Mouse (Mus musculus) B cell, adult 2 months (primary cell): ENCODE measurements around the gene Ccdc125.

Experiments used
- DNase-seq, 2 experiments: peaks; one replicate each; pipeline ENCODE4 v3.0.0; 2022

The Ccdc125 gene

GRCm38 (mm10) chr13:100669291-100670022, at the start of gene Ccdc125:
Gene Ccdc125 (plus strand): TSS chr13:100669717.
- peak; percentile 46 to 50 for DNase-seq

GRCm38 (mm10) chr13:100622241-100622640, 47.3 kb upstream of the Ccdc125 start:
- DNase-seq = no peak

- no peak for DNase-seq
Measured at GRCm38 (mm10) chr13:100634106-100634691, 35.3 kb upstream of the Ccdc125 start.

DNA sequence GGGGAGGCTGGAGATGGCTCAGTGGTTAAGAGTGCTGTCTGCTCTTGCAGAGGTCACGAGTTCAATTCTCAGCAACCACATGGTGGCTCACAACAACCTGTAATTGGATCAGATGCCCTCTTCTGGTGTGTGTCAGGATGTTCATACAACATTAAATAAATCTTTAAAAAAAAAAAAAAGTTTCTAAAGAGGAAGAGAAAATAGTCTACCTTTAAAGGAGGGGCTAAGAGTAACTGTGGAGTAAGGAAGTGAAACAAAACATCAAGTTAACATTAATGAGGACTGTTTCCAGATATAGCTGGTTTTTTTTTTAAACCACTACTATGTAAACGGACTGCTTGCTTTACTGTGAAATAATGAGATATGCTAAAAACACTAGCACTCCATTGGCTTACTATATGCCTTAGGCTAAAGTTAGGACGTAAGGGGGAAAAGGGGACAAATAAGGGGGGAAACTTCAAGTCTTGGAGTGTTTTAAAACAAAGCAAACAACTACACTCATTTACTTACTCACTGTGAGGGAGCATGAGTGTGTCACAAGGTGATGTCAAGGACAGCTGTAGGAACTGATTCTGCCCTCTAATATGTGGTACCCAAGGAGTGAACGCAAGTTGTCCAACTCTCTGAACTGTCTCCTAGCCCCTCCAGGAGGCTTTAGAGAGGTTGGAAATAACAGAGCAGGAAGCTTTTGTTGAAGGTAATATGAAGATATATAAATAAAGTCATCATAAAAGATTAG, 26.9 kb upstream of the Ccdc125 start:
- peak; percentile 60 to 62 for DNase-seq

- no peak for DNase-seq
Measured at GRCm38 (mm10) chr13:100648223-100648622, 21.3 kb upstream of the Ccdc125 start.

GRCm38 (mm10) chr13:100650550-100651438, 18.7 kb upstream of the Ccdc125 start, which contains the start of the genes Ak6 and Rad17:
Gene Ak6 (plus strand): TSS chr13:100650979.
Gene Rad17 (minus strand): TSS chr13:100651051.
- DNase-seq = peak; percentile 97

GRCm38 (mm10) chr13:100651439-100652186, 17.9 kb upstream of the Ccdc125 start, which contains the start of gene Taf9:
Gene Taf9 (plus strand): TSS chr13:100651579.
- peak in 1 of 2 experiments; percentile 20 for DNase-seq

DNA sequence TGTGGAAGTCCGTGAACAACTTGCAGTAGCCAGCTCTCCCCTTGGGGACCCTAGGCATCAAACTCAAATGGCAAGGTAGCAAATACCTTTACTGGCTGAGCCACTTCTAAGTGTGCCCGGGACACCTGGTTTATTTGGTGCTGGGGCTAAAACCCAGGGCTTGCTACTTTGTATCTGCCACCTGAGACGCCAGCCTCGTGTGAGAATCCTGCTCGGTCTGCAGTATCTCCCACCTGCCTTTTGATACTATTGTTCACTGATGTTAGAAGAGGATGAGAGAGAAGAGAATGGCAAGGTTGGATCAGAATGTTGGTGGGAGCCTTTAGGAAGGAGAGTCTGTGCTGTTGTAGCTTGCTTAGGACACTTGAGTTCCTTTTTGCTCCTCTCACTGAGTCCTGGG, 11.4 kb upstream of the Ccdc125 start:
- DNase-seq = no peak

DNA sequence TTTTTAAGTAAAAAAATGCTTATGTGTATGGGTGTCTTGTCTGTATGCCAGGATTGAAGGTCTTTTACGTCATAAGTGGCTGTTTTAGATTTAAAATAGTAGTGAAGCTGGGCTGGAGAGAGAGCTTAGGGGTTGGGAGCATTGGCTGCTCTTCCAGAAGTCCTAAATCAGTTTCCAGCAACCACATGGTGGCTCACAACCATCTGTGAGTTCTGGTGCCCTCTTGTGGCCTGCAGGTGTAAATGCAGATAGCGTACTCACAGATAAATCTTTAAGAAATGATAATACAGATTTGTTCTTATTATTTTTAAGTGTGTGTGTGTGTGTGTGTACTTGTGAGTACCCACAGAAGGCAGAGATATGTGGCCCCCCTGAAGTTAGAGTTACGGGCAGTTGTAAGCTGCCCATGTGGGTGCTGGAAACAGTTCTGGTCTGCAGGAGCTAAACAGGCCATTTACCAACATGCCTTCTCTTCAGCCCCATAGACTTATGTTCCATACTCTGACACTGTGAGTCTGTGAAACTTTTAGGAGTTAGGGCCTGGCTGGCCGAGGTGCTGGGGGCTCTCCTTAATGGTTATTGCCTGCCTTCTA, 9.6 kb upstream of the Ccdc125 start:
- peak; percentile 73 to 75 for DNase-seq

GRCm38 (mm10) chr13:100670181-100670741, 744 bp downstream of the Ccdc125 start:
- DNase-seq = peak in 1 of 2 experiments; percentile 19

- no peak for DNase-seq
Measured at GRCm38 (mm10) chr13:100675936-100676635, 6.6 kb downstream of the Ccdc125 start.

GRCm38 (mm10) chr13:100681615-100682014, 12.1 kb downstream of the Ccdc125 start:
- peak; percentile 26 to 36 for DNase-seq

DNA sequence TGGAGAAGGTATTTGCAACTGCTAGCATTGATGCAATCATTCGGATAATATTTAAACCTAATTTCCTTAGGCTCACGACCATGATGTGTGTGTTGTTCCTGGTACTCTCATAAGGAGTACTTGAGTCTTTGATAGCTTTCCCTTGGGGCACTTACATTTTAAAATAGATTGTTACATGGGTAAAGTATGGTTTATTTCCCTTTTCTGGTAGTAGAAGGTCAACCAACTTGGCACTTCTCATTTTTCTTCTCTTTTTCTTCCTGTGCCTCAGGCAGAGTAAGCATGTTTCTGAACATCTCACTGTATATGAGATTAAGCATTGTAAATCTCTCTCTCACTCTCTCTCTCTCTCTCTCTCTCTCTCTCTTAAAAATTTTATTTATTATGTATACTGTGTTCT, 13.3 kb downstream of the Ccdc125 start:
- DNase-seq = no peak

- DNase-seq = peak in 1 of 2 experiments; percentile 24
Measured at GRCm38 (mm10) chr13:100684355-100684754, 14.8 kb downstream of the Ccdc125 start.

DNA sequence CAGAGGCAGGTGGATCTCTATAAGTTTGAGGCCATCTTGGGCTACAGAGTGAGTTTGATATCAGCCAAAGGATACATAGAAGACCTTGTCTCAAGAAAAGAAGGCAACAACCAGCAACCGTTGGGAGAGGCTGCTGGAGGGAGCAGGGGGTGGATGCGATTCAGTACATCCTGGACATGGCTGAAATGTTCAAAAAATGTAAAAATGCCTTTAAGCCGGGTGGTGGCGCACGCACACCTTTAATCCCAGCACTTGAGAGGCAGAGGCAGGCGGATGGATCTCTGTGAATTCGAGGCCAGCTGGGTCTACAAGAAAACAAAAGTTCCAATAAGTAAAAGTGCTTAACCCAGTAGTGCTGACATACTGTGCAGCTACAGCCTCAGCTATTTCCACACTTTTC, 18.0 kb downstream of the Ccdc125 start:
- no peak for DNase-seq

GRCm38 (mm10) chr13:100697541-100697940, 28.0 kb downstream of the Ccdc125 start:
- no peak for DNase-seq

DNA sequence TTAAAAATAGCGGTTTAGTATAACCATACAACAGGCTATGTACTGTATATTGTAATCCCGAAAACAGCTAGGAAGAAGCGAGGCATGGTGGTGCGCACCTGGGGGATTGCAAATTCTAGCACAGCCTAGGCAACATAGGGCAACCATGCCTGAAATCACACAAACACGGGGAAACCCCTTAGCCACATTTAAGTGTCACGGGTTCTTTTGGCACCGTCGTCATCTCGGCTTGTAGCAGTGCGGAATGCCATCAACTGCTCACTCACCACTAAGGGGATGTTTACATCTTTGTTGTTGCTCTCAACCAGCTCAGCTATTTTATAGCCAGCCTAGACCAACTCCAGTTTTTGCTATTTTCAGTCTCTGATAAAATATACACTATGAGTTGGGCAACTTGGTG, 29.3 kb downstream of the Ccdc125 start:
- no peak for DNase-seq

DNA sequence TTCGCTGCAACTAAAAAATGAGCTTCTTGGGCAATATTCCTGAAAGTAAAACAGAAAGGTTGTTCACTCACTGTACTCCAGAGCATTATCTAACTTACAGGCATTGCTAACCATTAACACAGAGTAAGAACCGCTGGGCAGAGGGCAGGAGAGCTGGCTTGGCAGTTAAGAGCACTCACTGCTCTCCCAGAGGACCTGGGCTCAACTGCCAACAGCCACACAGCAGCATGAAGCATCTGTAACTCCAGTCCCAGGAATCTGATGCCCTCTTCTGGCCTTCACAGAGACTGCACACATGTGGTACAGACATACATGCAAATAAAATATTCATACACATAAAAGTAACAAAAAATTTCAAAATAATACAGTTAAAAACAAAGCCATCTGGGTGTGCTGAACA, 34.0 kb downstream of the Ccdc125 start:
- peak in 1 of 2 experiments; percentile 2 for DNase-seq

DNA sequence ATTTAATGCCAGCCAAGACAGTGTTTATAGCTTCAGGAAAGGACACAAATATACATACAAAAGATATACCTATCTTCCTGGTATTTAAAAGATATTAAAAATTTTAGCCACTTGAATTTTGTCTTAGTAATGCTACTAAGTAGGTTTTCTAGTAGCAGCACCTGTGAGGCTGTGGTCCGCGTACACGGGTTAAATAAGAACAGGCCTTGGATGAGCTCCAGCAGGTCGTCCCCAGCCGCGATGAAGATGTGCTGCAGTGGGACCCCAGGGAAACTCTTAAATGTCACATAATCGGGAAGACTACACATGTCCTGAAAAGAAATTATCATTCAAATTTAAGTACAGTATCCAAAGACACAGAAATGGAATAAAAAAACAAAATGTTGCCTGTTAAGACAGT, 36.7 kb downstream of the Ccdc125 start:
- no peak for DNase-seq

- no peak for DNase-seq
Measured at GRCm38 (mm10) chr13:100715467-100715866, 46.0 kb downstream of the Ccdc125 start.
